Mouse (Mus musculus): ENCODE data around the gene Cga.

DNA sequence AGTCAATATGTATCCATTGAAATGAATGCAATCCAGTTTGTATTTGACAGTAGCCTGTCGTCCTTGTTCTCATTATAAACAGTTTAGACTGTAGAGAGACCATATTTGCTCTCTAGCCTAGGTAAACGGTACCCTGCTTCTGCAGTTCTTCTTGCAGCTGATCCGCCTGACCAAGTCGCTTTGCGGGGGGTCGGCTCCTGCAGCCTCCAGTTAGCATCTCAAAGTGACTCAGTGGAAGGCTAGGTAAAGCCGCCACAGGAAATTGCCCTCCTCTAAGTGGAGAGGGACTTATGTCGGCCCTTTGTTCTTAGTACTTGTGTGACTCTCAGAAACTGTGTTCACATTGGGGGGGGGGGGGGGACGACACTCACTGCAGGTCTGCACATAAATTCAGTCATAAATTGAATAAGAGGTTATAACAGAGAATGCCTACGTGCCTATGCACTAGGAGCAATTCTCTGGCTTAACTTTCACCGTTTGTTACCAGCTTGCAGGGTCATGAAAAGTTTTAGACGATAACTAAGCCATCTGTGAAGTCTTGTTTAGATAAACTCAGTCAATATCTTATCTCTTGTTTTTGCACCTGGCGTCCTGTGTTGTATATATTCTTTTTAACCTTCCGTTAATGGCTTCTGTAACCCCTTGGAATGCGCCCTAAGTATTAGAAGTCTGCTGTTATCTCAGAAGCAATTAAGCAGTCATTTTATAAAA is 4.3 kb upstream of the Cga start:
- no peak for TF ChIP-seq GATA1 (IDR thresholded peaks at IDR 0.05; ENCODE audit: borderline replicate concordance, low read length)
- TF ChIP-seq FLI1 (IDR thresholded peaks at IDR 0.05; ENCODE audit: low read length): no peak
